Mouse (Mus musculus): ENCODE measurements at regions not wholly inside any gene's neighbourhood (a gene's known extent, or its start where the extent isn't known, plus 50 kb on each side); places are given as distances from the start of the nearest gene placed in this dataset.

DNA sequence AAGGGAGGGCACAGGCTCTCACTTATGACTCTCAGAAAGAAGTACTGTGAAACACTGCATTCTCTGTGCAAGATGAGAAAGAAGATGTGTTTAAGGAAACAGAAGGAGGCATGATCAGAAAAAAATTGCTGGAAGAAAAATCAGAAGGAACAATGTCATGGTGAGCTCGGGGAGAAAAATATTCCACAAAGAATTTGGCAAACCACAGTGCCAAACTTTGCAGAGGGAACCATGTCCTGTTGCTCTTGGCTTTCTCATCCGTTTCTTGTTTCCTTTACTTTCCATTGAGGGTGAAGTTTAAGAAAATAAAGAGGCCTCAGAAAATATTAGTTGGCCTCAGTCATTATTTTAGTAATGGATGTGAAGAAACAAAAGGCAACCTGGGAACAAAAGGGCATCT is 804.4 kb downstream of the Ntrk3 start:
- DNase-seq (ENCODE audit: low spot score): no peak
- H3K4me1 ChIP-seq (replicated peaks; ENCODE audit: control insufficient read depth, insufficient read depth): no peaks in the 10 kb centered on the region
- no peak overlapping the region for H3K4me3 ChIP-seq (ENCODE audit: low read depth, low read length)
- H3K36me3 ChIP-seq (ENCODE audit: control insufficient read depth, insufficient read depth, low read length): no peaks in the 10 kb centered on the region
- WGBS: 34% methylated on average over 2 of the region's 2 CpGs
- no peak overlapping the region for H3K27ac ChIP-seq (replicated peaks)
- no peaks in the 10 kb centered on the region for H3K27me3 ChIP-seq (ENCODE audit: control insufficient read depth, insufficient read depth, low read length)
- ATAC-seq (ENCODE audit: low FRiP score, low TSS enrichment): no peak
- H3K9me3 ChIP-seq (ENCODE audit: control insufficient read depth, low read length): no peaks in the 10 kb centered on the region
- H3K4me2 ChIP-seq (replicated peaks; ENCODE audit: low read depth): no peak overlapping the region
- no peak overlapping the region for H3K9ac ChIP-seq (ENCODE audit: low read length)
- TF ChIP-seq EP300 (optimal IDR thresholded peaks at IDR 0.05): no peak
- TF ChIP-seq CTCF (IDR thresholded peaks at IDR 0.05; ENCODE audit: low read depth): no peak

DNA sequence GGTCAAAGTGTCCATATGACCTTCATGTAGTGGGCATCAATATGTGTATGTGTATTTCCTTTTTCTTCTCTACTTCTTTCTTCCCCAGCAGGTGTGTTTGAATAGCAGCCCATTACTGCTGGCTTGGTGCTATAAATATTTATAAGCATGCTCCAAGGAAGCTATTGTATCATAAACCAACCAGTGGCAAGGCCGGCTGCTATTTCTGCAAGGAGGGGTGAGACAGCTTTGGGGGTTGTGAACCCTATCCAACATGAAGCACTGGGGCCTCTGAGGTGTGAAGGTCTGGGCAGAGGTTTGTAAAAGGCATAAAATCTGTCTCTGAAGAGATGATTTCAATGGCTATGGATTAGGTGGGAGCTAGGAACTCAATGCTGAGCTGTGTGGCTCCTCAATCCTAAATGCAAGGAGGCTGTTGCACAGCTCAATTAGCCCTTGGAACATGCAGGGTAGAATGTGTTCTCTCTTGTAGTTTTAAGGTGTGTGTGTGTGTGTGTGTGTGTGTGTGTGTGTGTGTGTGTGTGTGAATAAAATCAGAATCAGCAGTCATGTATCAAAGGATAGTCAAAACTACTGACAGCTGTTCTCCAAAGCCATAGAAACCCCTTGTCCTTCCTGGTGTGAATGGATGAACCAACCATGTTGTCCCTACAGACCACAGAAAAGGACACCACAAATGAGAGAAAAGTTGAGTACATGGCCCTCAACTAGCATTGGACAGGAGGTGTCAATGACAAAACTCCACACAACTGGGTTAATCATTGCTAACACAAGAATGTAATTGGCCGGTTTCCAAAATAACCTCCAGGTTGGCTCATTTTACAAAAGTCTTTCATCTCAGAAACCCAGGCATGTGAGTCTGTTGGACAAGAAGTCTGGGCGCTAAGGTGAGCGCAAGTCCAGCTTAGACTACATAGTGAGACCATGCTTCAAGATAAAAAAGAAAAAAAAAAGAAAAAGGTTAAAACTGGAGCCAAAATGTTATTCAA is 809.0 kb downstream of the Ntrk3 start:
- DNase-seq (ENCODE audit: low spot score) (no peak), ATAC-seq (ENCODE audit: low FRiP score, low TSS enrichment) (no peak)
- H3K4me2 ChIP-seq (replicated peaks; ENCODE audit: low read depth): no peak overlapping the region
- no peak overlapping the region for H3K27ac ChIP-seq (replicated peaks)
- no peaks in the 10 kb centered on the region for H3K4me1 ChIP-seq (replicated peaks; ENCODE audit: control insufficient read depth, insufficient read depth)
- H3K36me3 ChIP-seq (ENCODE audit: control insufficient read depth, insufficient read depth, low read length): no peaks in the 10 kb centered on the region
- H3K9ac ChIP-seq (ENCODE audit: low read length): no peak overlapping the region
- no peaks in the 10 kb centered on the region for H3K9me3 ChIP-seq (ENCODE audit: control insufficient read depth, low read length)
- no peak overlapping the region for H3K4me3 ChIP-seq (ENCODE audit: low read depth, low read length)
- TF ChIP-seq CTCF (IDR thresholded peaks at IDR 0.05; ENCODE audit: low read depth): no peak
- TF ChIP-seq EP300 (optimal IDR thresholded peaks at IDR 0.05): no peak
- H3K27me3 ChIP-seq (ENCODE audit: control insufficient read depth, insufficient read depth, low read length): no peaks in the 10 kb centered on the region
- 60% methylated on average over 4 of the region's 4 CpGs for WGBS

DNA sequence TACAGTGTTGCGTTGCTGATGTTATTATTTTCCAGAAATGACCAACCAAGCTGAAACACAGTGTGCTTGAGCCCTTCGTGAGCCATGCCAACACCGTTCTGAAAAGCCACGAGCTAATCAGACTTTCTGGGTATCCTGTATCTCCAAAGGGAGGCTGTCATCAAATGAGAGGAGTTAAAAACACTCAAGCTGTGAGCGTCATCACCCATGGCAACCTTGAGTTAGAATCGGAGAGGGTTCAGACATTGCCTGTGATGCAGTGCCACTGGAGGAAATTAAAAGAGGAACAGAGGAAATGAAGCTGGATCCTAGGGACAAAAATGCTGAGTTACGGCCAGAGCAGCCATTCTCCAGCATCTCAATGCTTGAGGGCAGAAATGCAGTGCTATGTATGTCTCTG is 838.6 kb downstream of the Ntrk3 start:
- WGBS: 74% methylated on average over 7 of the region's 7 CpGs
- no peaks in the 10 kb centered on the region for H3K27me3 ChIP-seq (ENCODE audit: control insufficient read depth, insufficient read depth, low read length)

DNA sequence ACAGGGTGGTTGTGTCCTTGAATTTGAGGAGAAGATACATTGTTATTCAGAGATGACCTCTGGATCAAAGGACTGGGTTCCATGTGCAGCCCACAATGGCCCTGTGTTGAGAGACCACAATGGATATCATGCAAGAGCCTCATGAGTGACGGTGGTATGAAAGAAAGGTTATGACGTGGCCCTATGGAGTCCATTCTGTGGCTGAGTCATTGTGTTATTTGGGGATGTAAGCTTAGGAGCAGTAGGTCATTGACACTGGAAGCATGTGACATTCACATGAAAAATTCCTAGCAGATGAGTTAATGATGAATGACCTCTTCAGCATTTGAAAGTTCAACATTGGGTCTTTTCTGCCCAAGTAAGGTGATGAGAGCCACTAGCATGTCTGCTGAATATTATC is 849.3 kb downstream of the Ntrk3 start:
- WGBS: 54% methylated on average over 2 of the region's 2 CpGs
- no peak for ATAC-seq (ENCODE audit: low FRiP score, low TSS enrichment)

More for the DNA sequence above, 838.6 kb downstream of the Ntrk3 start:
- ATAC-seq (ENCODE audit: low FRiP score, low TSS enrichment): no peak
- no peak overlapping the region for H3K9ac ChIP-seq (ENCODE audit: low read length)
- no peak overlapping the region for H3K4me2 ChIP-seq (replicated peaks; ENCODE audit: low read depth)
- no peak overlapping the region for H3K4me3 ChIP-seq (ENCODE audit: low read depth, low read length)
- TF ChIP-seq CTCF (IDR thresholded peaks at IDR 0.05; ENCODE audit: low read depth) (no peak), EP300 (optimal IDR thresholded peaks at IDR 0.05) (no peak)
- H3K9me3 ChIP-seq (ENCODE audit: control insufficient read depth, low read length): no peaks in the 10 kb centered on the region
- no peak for DNase-seq (ENCODE audit: low spot score)
- no peaks in the 10 kb centered on the region for H3K4me1 ChIP-seq (replicated peaks; ENCODE audit: control insufficient read depth, insufficient read depth)
- no peaks in the 10 kb centered on the region for H3K36me3 ChIP-seq (ENCODE audit: control insufficient read depth, insufficient read depth, low read length)
- H3K27ac ChIP-seq (replicated peaks): no peak overlapping the region

DNA sequence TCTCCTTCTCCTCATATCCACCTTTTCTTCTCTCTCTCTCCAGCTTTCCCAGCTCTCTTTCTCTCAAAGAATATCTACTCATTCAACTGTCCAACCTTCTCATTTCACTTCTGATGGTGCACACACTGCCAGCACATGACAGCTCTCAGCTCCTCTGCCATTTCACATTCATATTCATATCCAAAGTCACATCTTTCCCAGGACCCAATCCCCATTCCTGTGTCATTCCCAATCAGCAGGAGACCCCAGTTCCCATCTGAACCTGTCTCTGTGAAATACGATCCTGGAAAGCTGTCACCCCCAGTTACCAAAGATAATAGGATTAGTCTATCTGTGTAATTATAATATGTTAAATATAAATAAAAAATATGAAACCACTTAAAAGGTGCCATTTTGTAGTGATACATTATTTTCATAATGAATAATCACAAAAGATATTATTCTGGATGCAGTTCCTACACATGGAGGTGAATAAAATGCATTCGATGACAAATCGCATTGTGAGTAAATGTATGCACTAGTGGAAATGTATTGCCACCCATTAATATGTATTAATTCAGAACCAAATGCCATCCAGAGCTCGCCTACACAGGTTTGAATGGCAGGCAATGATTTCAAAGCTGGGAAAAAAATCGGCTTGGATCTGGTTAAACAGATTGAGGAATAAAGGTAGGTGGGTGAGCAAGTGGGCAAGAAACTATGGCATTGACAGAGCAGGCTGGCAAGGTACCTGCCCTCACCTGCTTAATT is 855.0 kb downstream of the Ntrk3 start:
- Histone ChIP-seq H3K4me3 (ENCODE audit: low read depth, low read length) (no peak overlapping the region), H3K27me3 (ENCODE audit: control insufficient read depth, insufficient read depth, low read length) (no peaks in the 10 kb centered on the region), H3K9ac (ENCODE audit: low read length) (no peak overlapping the region), H3K4me1 (replicated peaks; ENCODE audit: control insufficient read depth, insufficient read depth) (no peaks in the 10 kb centered on the region), H3K9me3 (ENCODE audit: control insufficient read depth, low read length) (no peaks in the 10 kb centered on the region), H3K4me2 (replicated peaks; ENCODE audit: low read depth) (no peak overlapping the region), H3K36me3 (ENCODE audit: control insufficient read depth, insufficient read depth, low read length) (no peaks in the 10 kb centered on the region), H3K27ac (replicated peaks) (no peak overlapping the region)
- TF ChIP-seq CTCF (IDR thresholded peaks at IDR 0.05; ENCODE audit: low read depth): no peak
- TF ChIP-seq EP300 (optimal IDR thresholded peaks at IDR 0.05): no peak
- DNase-seq (ENCODE audit: low spot score) (no peak), ATAC-seq (ENCODE audit: low FRiP score, low TSS enrichment) (no peak)
- WGBS: 85% methylated on average over 5 of the region's 5 CpGs

More for the DNA sequence above, 849.3 kb downstream of the Ntrk3 start:
- Histone ChIP-seq H3K4me3 (ENCODE audit: low read depth, low read length) (no peak overlapping the region), H3K27ac (replicated peaks) (no peak overlapping the region), H3K9ac (ENCODE audit: low read length) (no peak overlapping the region), H3K9me3 (ENCODE audit: control insufficient read depth, low read length) (no peaks in the 10 kb centered on the region), H3K36me3 (ENCODE audit: control insufficient read depth, insufficient read depth, low read length) (no peaks in the 10 kb centered on the region), H3K4me2 (replicated peaks; ENCODE audit: low read depth) (no peak overlapping the region), H3K27me3 (ENCODE audit: control insufficient read depth, insufficient read depth, low read length) (no peaks in the 10 kb centered on the region), H3K4me1 (replicated peaks; ENCODE audit: control insufficient read depth, insufficient read depth) (no peaks in the 10 kb centered on the region)
- TF ChIP-seq CTCF (IDR thresholded peaks at IDR 0.05; ENCODE audit: low read depth) (no peak), EP300 (optimal IDR thresholded peaks at IDR 0.05) (no peak)
- no peak for DNase-seq (ENCODE audit: low spot score)

All from stomach, postnatal 0 days (tissue).